Mouse (Mus musculus) MEL (cell line): ENCODE measurements around the gene Lrrc30.

Experiments used
- CHD2 ChIP-seq: IDR thresholded peaks from 2 replicates; pipeline ENCODE4 v1.6.1; 2011; ENCODE audit warnings: low read length, improper control_type of control experiment
- CTCF ChIP-seq, 3 experiments: IDR thresholded peaks in 2 of 3; conservative IDR thresholded peaks in 1 of 3; 2 replicates each; pipeline ENCODE4 v1.5.1; 2011 to 2012; ENCODE audit warnings: low read length in 3 of 3, low read depth in 2 of 3, mild to moderate bottlenecking in 2 of 3, improper control_type of control experiment in 1 of 3, inconsistent platforms in 1 of 3, mixed read lengths in 1 of 3, moderate library complexity in 1 of 3; ENCODE audit not compliant: control insufficient read depth in 1 of 3, insufficient read depth in 1 of 3, poor library complexity in 1 of 3, severe bottlenecking in 1 of 3
- EP300 ChIP-seq, 2 experiments: IDR thresholded peaks; 2 replicates each; pipeline ENCODE4 v1.6.1; 2011; ENCODE audit warnings: improper control_type of control experiment in 2 of 2, low read length in 2 of 2, low read depth in 1 of 2, mild to moderate bottlenecking in 1 of 2
- ETS1 ChIP-seq: IDR thresholded peaks from 2 replicates; pipeline ENCODE4 v1.6.1; 2012; ENCODE audit warnings: low read depth, mild to moderate bottlenecking, inconsistent platforms, low read length, improper control_type of control experiment, moderate library complexity
- POLR2A ChIP-seq, 2 experiments: IDR thresholded peaks; 2 replicates each; pipeline ENCODE4 v1.6.1; 2011 to 2012; ENCODE audit warnings: low read length in 2 of 2, mild to moderate bottlenecking in 2 of 2, control low read depth in 1 of 2, improper control_type of control experiment in 1 of 2, low read depth in 1 of 2, moderate library complexity in 1 of 2; ENCODE audit not compliant: control insufficient read depth in 1 of 2, insufficient read depth in 1 of 2, poor library complexity in 1 of 2
- POLR2AphosphoS2 ChIP-seq: IDR thresholded peaks from 2 replicates; pipeline ENCODE4 v1.6.1; 2011; ENCODE audit warnings: low read length, improper control_type of control experiment
- ZC3H11A ChIP-seq: IDR thresholded peaks from 2 replicates; pipeline ENCODE4 v1.6.1; 2012; ENCODE audit warnings: low read depth, mild to moderate bottlenecking, inconsistent platforms, low read length, improper control_type of control experiment

GRCm38 (mm10) chr17:67612576-67612975, 19.9 kb downstream of the Lrrc30 start:
- TF ChIP-seq POLR2A (IDR thresholded peaks at IDR 0.05; ENCODE audit: control insufficient read depth in 1 of 2, insufficient read depth in 1 of 2, low read depth in 1 of 2, low read length in 2 of 2, poor library complexity in 1 of 2) (no peak), ETS1 (no peak), CHD2 (no peak), ZC3H11A (no peak), CTCF (IDR thresholded peaks at IDR 0.05 in 2 of 3, conservative IDR thresholded peaks at IDR 0.05 in 1 of 3; ENCODE audit: control insufficient read depth in 1 of 3, insufficient read depth in 1 of 3, low read depth in 2 of 3, low read length in 3 of 3, poor library complexity in 1 of 3, severe bottlenecking in 1 of 3) (no peak), POLR2AphosphoS2 (no peak), EP300 (IDR thresholded peaks at IDR 0.05; ENCODE audit: low read depth in 1 of 2, low read length in 2 of 2) (no peak)
